Mouse (Mus musculus) kidney, adult 2 months (tissue): ENCODE measurements around the gene Sucla2.

Experiments
- CTCF ChIP-seq: fragments of 200-500 bp; conservative IDR thresholded peaks from 2 replicates; pipeline ENCODE4 v1.5.1; 2011; ENCODE audit warnings: low read depth, mild to moderate bottlenecking, control low read depth, low read length, moderate library complexity, mixed read lengths; ENCODE audit not compliant: insufficient read depth, insufficient read length
- POLR2A ChIP-seq: fragments of 200-500 bp; IDR thresholded peaks from one replicate; pipeline ENCODE4 v1.6.1; 2011; ENCODE audit warnings: low read depth, low read length, control low read depth

DNA sequence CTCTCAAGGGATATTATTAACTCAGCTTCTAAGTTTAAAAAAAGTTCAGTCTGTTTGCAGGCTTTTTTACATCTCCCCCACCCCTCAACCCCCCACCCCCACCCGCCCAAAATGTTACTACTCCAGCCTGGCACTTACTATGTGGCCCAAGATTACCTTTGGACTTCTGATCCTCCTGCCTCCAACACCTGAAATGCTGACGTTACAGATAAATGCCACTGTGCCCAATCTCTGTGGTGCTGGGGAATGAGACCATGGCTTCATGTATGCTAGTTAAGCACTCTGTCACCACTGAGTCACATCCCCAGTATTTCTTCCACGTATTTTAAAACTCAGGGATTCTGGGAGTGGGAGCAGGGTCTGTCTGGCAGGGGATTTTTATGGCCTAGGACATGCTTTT is 25.2 kb downstream of the Sucla2 start:
- no peak for TF ChIP-seq CTCF
- TF ChIP-seq POLR2A = no peak
